Mouse (Mus musculus): ENCODE data around the gene Hecw2. TPM values are rescaled to one million over a fixed set of nuclear protein-coding genes. Genes with fewer than 3 reads are reported as not detected.

Hecw2 gene
- total and polyA plus RNA-seq, 3 experiments, result 1.6 to 18.8 (median 11.9) TPM

- WGBS, result 61% methylated on average over 5 of the region's 5 CpGs
- TF ChIP-seq EP300 (IDR thresholded peaks at IDR 0.05; ENCODE audit: insufficient read depth, low read depth, low read length), result no peak
- TF ChIP-seq POLR2A (IDR thresholded peaks at IDR 0.05; ENCODE audit: insufficient read depth, low read depth, low read length), result no peak
- TF ChIP-seq CTCF (IDR thresholded peaks at IDR 0.05), result no peak
- DNase-seq, result peak; percentile 16 to 31
- Histone ChIP-seq H3K27me3 (ENCODE audit: control insufficient read depth, insufficient read depth, low read length) (no peaks in the 10 kb centered on the region), H3K4me1 (ENCODE audit: control insufficient read depth, insufficient read depth, low read length) (peaks cover 11% of the 10 kb centered on the region), H3K27ac (peak overlapping the region; percentile 82), H3K79me2 (replicated peaks; ENCODE audit: control insufficient read depth, insufficient read depth, low read length) (0 out of 2 replicates have a peak, but pooled peaks cover 1% of the 10 kb centered on the region), H3K4me3 (peak overlapping the region; percentile 41), H3K36me3 (ENCODE audit: control insufficient read depth, insufficient read depth, low read length) (peaks cover 19% of the 10 kb centered on the region), H3K9ac (ENCODE audit: low read depth, low read length) (peak overlapping the region; percentile 4)
- intact Hi-C loops (cut with DNase I), result loop anchor here (2.0 to 5.0 kb wide), 4 partner anchors 34 to 136 kb away; no protein-coding TSS in a partner anchor
Measured at GRCm38 (mm10) chr1:53976721-53977120, 218.2 kb downstream of the Hecw2 start.

- peak overlapping the region; percentile 28 for H3K4me3 ChIP-seq
- H3K9ac ChIP-seq (ENCODE audit: low read depth, low read length), result no peak overlapping the region; the same call in 1 of the 2 replicates
- H3K4me1 ChIP-seq (ENCODE audit: control insufficient read depth, insufficient read depth, low read length), result peaks cover 11% of the 10 kb centered on the region
- intact Hi-C loops (cut with DNase I), result loop anchor here (2.0 to 5.0 kb wide), 4 partner anchors 34 to 136 kb away; no protein-coding TSS in a partner anchor
- 73% methylated on average over 8 of the region's 8 CpGs for WGBS
- H3K79me2 ChIP-seq (replicated peaks; ENCODE audit: control insufficient read depth, insufficient read depth, low read length), result 0 out of 2 replicates have a peak, but pooled peaks cover 1% of the 10 kb centered on the region
- peaks cover 22% of the 10 kb centered on the region for H3K36me3 ChIP-seq (ENCODE audit: control insufficient read depth, insufficient read depth, low read length)
- no peaks in the 10 kb centered on the region for H3K27me3 ChIP-seq (ENCODE audit: control insufficient read depth, insufficient read depth, low read length)
- no peak for TF ChIP-seq EP300 (IDR thresholded peaks at IDR 0.05; ENCODE audit: insufficient read depth, low read depth, low read length)
- TF ChIP-seq CTCF (IDR thresholded peaks at IDR 0.05), result no peak
- TF ChIP-seq POLR2A (IDR thresholded peaks at IDR 0.05; ENCODE audit: insufficient read depth, low read depth, low read length), result no peak
- H3K27ac ChIP-seq, result peak overlapping the region; percentile 61
- no peak for DNase-seq
Measured at GRCm38 (mm10) chr1:53976100-53976499, 218.9 kb downstream of the Hecw2 start.

GRCm38 (mm10) chr1:53974941-53975340 is 220.0 kb downstream of the Hecw2 start:
- Histone ChIP-seq H3K9ac (ENCODE audit: low read depth, low read length) (no peak overlapping the region), H3K36me3 (ENCODE audit: control insufficient read depth, insufficient read depth, low read length) (peaks cover 22% of the 10 kb centered on the region), H3K27me3 (ENCODE audit: control insufficient read depth, insufficient read depth, low read length) (no peaks in the 10 kb centered on the region), H3K79me2 (replicated peaks; ENCODE audit: control insufficient read depth, insufficient read depth, low read length) (peaks cover 1% of the 10 kb centered on the region; the same call in 1 of the 2 replicates), H3K27ac (peak overlapping the region; percentile 61), H3K4me1 (ENCODE audit: control insufficient read depth, insufficient read depth, low read length) (peaks cover 12% of the 10 kb centered on the region), H3K4me3 (peak overlapping the region; percentile 7; the same call in 1 of the 2 replicates)
- WGBS, result 32% methylated on average over 5 of the region's 5 CpGs
- peak in 1 of 2 experiments; percentile 15 for DNase-seq
- TF ChIP-seq EP300 (IDR thresholded peaks at IDR 0.05; ENCODE audit: insufficient read depth, low read depth, low read length) (no peak), POLR2A (IDR thresholded peaks at IDR 0.05; ENCODE audit: insufficient read depth, low read depth, low read length) (no peak), CTCF (IDR thresholded peaks at IDR 0.05) (no peak)
- intact Hi-C loops (cut with DNase I), result loop anchor here (5.0 kb wide), 3 partner anchors 33 to 137 kb away; no protein-coding TSS in a partner anchor

- Histone ChIP-seq H3K27me3 (ENCODE audit: control insufficient read depth, insufficient read depth, low read length) (no peaks in the 10 kb centered on the region), H3K36me3 (ENCODE audit: control insufficient read depth, insufficient read depth, low read length) (peaks cover 26% of the 10 kb centered on the region), H3K4me1 (ENCODE audit: control insufficient read depth, insufficient read depth, low read length) (peaks cover 9% of the 10 kb centered on the region), H3K79me2 (replicated peaks; ENCODE audit: control insufficient read depth, insufficient read depth, low read length) (peaks cover 1% of the 10 kb centered on the region), H3K4me3 (no peak overlapping the region), H3K27ac (no peak overlapping the region), H3K9ac (ENCODE audit: low read depth, low read length) (no peak overlapping the region)
- DNase-seq, result no peak
- intact Hi-C loops (cut with DNase I), result no loop called here
- TF ChIP-seq CTCF (IDR thresholded peaks at IDR 0.05) (no peak), POLR2A (IDR thresholded peaks at IDR 0.05; ENCODE audit: insufficient read depth, low read depth, low read length) (no peak), EP300 (IDR thresholded peaks at IDR 0.05; ENCODE audit: insufficient read depth, low read depth, low read length) (no peak)
- 64% methylated on average over 5 of the region's 5 CpGs for WGBS
Measured at GRCm38 (mm10) chr1:53970326-53970977, 224.5 kb downstream of the Hecw2 start.

- Histone ChIP-seq H3K4me3 (no peak overlapping the region), H3K79me2 (replicated peaks; ENCODE audit: control insufficient read depth, insufficient read depth, low read length) (peaks cover 2% of the 10 kb centered on the region; the same call in 1 of the 2 replicates)
- no peak for DNase-seq
Measured at GRCm38 (mm10) chr1:53952395-53952794, 242.6 kb downstream of the Hecw2 start.

GRCm38 (mm10) chr1:53945815-53946214 is 249.2 kb downstream of the Hecw2 start:
- peaks cover 4% of the 10 kb centered on the region for H3K4me1 ChIP-seq (ENCODE audit: control insufficient read depth, insufficient read depth, low read length)
- TF ChIP-seq POLR2A (IDR thresholded peaks at IDR 0.05; ENCODE audit: insufficient read depth, low read depth, low read length) (no peak), EP300 (IDR thresholded peaks at IDR 0.05; ENCODE audit: insufficient read depth, low read depth, low read length) (no peak), CTCF (IDR thresholded peaks at IDR 0.05) (no peak)
- no peak for DNase-seq
- no peaks in the 10 kb centered on the region for H3K27me3 ChIP-seq (ENCODE audit: control insufficient read depth, insufficient read depth, low read length)
- intact Hi-C loops (cut with DNase I), result no loop called here
- no peak overlapping the region for H3K4me3 ChIP-seq
- 31% methylated on average over 2 of the region's 2 CpGs for WGBS
- H3K79me2 ChIP-seq (replicated peaks; ENCODE audit: control insufficient read depth, insufficient read depth, low read length), result no peaks in the 10 kb centered on the region
- H3K27ac ChIP-seq, result no peak overlapping the region
- H3K36me3 ChIP-seq (ENCODE audit: control insufficient read depth, insufficient read depth, low read length), result peaks cover 7% of the 10 kb centered on the region
- no peak overlapping the region for H3K9ac ChIP-seq (ENCODE audit: low read depth, low read length)

More at GRCm38 (mm10) chr1:53952395-53952794, 242.6 kb downstream of the Hecw2 start:
- WGBS, result 46% methylated on average over 5 of the region's 5 CpGs
- TF ChIP-seq CTCF (IDR thresholded peaks at IDR 0.05) (no peak), POLR2A (IDR thresholded peaks at IDR 0.05; ENCODE audit: insufficient read depth, low read depth, low read length) (no peak), EP300 (IDR thresholded peaks at IDR 0.05; ENCODE audit: insufficient read depth, low read depth, low read length) (no peak)
- H3K27ac ChIP-seq, result no peak overlapping the region
- peaks cover 5% of the 10 kb centered on the region for H3K4me1 ChIP-seq (ENCODE audit: control insufficient read depth, insufficient read depth, low read length)
- H3K9ac ChIP-seq (ENCODE audit: low read depth, low read length), result no peak overlapping the region
- H3K36me3 ChIP-seq (ENCODE audit: control insufficient read depth, insufficient read depth, low read length), result peaks cover 12% of the 10 kb centered on the region
- H3K27me3 ChIP-seq (ENCODE audit: control insufficient read depth, insufficient read depth, low read length), result no peaks in the 10 kb centered on the region
- intact Hi-C loops (cut with DNase I), result no loop called here
